Mouse (Mus musculus): Measurements from ENCODE around the gene Cilp.

DNA sequence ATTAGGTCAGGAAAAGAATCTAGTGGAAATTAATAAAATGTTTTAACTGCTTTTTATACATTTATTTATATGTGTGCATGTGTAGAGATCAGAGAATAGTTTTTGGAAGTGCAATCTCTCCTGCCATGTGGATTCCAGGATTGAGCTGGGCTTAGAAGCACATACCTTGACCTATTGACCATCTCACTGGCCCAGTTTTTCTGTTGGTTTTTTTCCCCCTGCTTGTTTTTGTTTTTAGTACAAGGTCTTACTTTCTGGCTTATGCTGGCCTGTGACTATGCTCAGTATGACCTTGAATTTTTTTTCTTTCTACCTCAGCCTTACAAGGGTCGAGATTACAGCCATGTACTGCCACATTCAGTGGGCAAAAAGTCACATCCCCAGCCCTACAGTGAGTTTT lies 43.0 kb downstream of the Cilp start:
- TF ChIP-seq CTCF (IDR thresholded peaks at IDR 0.05; ENCODE audit: control insufficient read depth, insufficient read depth, low read length) (no peak), POLR2A (IDR thresholded peaks at IDR 0.05; ENCODE audit: borderline replicate concordance, control insufficient read depth, low read depth, low read length) (no peak)
